Mouse (Mus musculus) small intestine, adult 2 months (tissue): Measurements from ENCODE around the gene Megf11.

ENCODE experiments used
- CTCF ChIP-seq: fragments of 200-500 bp; IDR thresholded peaks from 2 replicates; pipeline ENCODE4 v1.5.1; 2012; ENCODE audit warnings: low read depth, mild to moderate bottlenecking, control low read depth, inconsistent platforms, low read length, moderate library complexity, mixed read lengths; ENCODE audit not compliant: insufficient replicate concordance, insufficient read length; ENCODE audit errors: extremely low read depth
- POLR2A ChIP-seq: fragments of 200-500 bp; IDR thresholded peaks from 2 replicates; pipeline ENCODE4 v1.6.1; 2012; ENCODE audit warnings: low read depth, mild to moderate bottlenecking, control low read depth, inconsistent platforms, low read length, moderate library complexity

DNA sequence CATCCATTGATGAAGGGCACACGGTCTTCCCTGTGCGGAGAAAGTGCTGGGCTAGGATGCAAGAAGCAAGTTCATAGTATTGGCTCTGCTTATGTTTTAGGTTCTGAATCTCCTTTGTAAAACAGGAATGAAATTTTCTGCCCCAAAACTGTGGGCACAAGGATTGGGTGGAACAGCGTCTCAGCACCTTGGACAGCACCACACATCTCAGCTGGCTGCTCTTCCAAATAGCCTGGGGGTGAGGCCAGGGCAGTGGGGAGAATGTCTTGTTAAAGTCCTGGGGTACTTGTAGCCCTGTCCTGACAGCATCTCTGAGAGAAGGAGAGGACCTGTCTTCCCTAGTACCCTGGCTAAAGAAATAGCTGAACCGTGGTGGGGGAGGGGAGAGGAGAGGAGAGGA, 281.1 kb downstream of the Megf11 start:
- no peak for TF ChIP-seq CTCF
- no peak for TF ChIP-seq POLR2A
